Mouse (Mus musculus): Measurements from ENCODE around the gene Nol3. TPM values are rescaled to one million over a fixed set of nuclear protein-coding genes. Genes with fewer than 3 reads are reported as not detected.
A peak's percentile ranks its signal among the peaks of the same experiment; 100 is the strongest.

Nol3 gene
- total and polyA plus RNA-seq, 2 experiments from 2014 or later, result 2.6 to 6.9 TPM

DNA sequence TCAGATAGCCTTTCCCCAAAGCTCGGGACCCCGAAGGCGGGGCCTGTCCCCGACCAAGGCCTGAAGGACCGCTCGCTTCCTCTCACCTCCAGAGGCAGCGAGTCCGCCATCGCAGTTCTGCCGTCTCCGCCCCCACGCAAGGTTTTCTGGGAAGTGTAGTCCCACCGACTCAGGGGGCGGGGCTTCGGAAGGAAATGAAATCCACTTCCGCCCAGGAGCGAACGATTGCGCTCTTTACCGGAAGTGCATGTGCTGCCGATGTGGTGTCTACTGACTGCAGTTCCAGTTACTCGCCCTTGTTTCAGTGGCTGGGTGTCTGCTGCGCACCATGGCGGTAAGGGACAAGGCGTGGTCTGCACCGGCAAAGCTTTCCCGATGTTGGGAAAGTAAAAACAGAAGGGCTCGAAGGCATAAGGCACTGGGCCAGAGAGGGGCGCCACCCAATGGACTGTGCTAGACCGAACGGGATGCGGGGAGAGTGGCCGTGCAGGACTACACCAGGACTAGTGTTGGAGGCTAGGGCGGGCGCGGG is 50.3 kb downstream of the Nol3 start, which contains the start of the genes Lrrc29 and Tmem208:
Lrrc29 (minus strand) TSS at position 138 of the 532 bp plus-strand sequence.
Tmem208 (plus strand) TSS at position 214 of the 532 bp plus-strand sequence.
- Histone ChIP-seq H3K9me3 (ENCODE audit: low read length) (no peaks in the 10 kb centered on the region), H3K27me3 (ENCODE audit: insufficient read depth, low read length) (no peaks in the 10 kb centered on the region), H3K4me2 (ENCODE audit: low read depth, low read length) (peak within 1 kb of the TSS; percentile 95), H3K36me3 (ENCODE audit: insufficient read depth, low read length) (peaks cover 38% of the 10 kb centered on the region), H3K4me1 (ENCODE audit: insufficient read depth, low read length) (peaks cover 19% of the 10 kb centered on the region), H3K4me3 (ENCODE audit: low read length) (peak within 1 kb of the TSS; percentile 87), H3K27ac (peak within 1 kb of the TSS; percentile 77), H3K9ac (replicated peaks; ENCODE audit: low read length) (peak within 1 kb of the TSS; percentile 89)
- peak; percentile 94 for ATAC-seq
- DNase-seq (ENCODE audit: low spot score), result peak; percentile 98
- under 1% methylated on average over 36 of the region's 36 CpGs for WGBS
- peak; percentile 74 for TF ChIP-seq CTCF (IDR thresholded peaks at IDR 0.05; ENCODE audit: low read depth)

GRCm38 (mm10) chr8:105326968-105327367 is 51.0 kb downstream of the Nol3 start:
- no peaks in the 10 kb centered on the region for H3K27me3 ChIP-seq (ENCODE audit: insufficient read depth, low read length)
- H3K36me3 ChIP-seq (ENCODE audit: insufficient read depth, low read length), result peaks cover 38% of the 10 kb centered on the region
- H3K9ac ChIP-seq (replicated peaks; ENCODE audit: low read length), result peak overlapping the region; percentile 89
- TF ChIP-seq CTCF (IDR thresholded peaks at IDR 0.05; ENCODE audit: low read depth), result no peak
- H3K9me3 ChIP-seq (ENCODE audit: low read length), result no peaks in the 10 kb centered on the region
- H3K27ac ChIP-seq, result peak overlapping the region; percentile 77
- H3K4me1 ChIP-seq (ENCODE audit: insufficient read depth, low read length), result peaks cover 19% of the 10 kb centered on the region
- no peak for ATAC-seq
- H3K4me3 ChIP-seq (ENCODE audit: low read length), result peak overlapping the region; percentile 87
- WGBS, result 37% methylated on average over 6 of the region's 6 CpGs
- H3K4me2 ChIP-seq (ENCODE audit: low read depth, low read length), result peak overlapping the region; percentile 95
- no peak for DNase-seq (ENCODE audit: low spot score)

DNA sequence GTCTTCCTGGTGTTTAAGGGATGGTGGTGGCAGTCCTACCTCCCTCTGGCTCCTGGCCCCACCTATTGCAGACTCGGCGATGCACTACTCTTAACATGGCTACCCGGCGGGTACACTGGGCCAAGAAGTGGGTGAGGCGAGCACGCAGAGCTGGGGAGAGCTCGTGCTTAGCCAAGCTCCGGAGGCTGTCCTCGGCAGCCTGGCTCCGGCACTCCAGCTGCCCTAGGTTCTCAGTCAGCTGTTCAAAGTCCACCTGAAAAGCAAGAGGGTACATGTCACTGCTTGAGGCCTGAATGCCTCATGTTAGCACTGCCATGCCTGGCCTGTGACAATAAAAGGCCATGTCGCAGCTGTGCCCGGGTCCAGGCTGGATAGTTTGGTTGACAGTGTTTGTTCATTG is 54.4 kb downstream of the Nol3 start:
- no peak for TF ChIP-seq CTCF (IDR thresholded peaks at IDR 0.05; ENCODE audit: low read depth)
- H3K4me1 ChIP-seq (ENCODE audit: insufficient read depth, low read length), result peaks cover 11% of the 10 kb centered on the region
- DNase-seq (ENCODE audit: low spot score), result no peak

DNA sequence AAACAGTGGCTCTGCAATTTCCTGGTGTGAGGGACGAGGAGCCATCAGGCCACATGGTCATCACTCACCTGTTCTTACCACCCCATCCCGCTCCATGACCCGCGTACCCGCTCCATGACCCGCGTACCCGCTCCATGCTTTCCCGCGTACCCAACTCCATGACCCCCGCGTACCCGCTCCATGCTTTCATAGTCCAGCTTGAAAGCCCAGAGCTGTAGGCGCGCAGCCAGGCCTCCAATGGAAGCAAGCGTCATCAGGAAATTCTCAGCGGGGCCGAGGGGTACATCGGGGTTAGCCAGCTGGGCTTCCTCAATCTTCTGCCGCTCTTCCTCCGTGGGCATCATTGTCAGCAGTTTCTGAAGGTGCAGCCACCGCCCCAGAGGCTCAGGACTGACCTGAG is 55.5 kb downstream of the Nol3 start:
- Histone ChIP-seq H3K4me3 (ENCODE audit: low read length) (no peak overlapping the region), H3K4me2 (ENCODE audit: low read depth, low read length) (no peak overlapping the region), H3K36me3 (ENCODE audit: insufficient read depth, low read length) (peaks cover 32% of the 10 kb centered on the region), H3K9ac (replicated peaks; ENCODE audit: low read length) (no peak overlapping the region), H3K9me3 (ENCODE audit: low read length) (no peaks in the 10 kb centered on the region), H3K4me1 (ENCODE audit: insufficient read depth, low read length) (0 out of 2 replicates have a peak, but pooled peaks cover 9% of the 10 kb centered on the region), H3K27ac (no peak overlapping the region), H3K27me3 (ENCODE audit: insufficient read depth, low read length) (no peaks in the 10 kb centered on the region)
- DNase-seq (ENCODE audit: low spot score), result no peak
- no peak for ATAC-seq
- whole genome bisulfite sequencing, result 94% methylated on average over 22 of the region's 22 CpGs
- no peak for TF ChIP-seq CTCF (IDR thresholded peaks at IDR 0.05; ENCODE audit: low read depth)

More for the DNA sequence above, 54.4 kb downstream of the Nol3 start:
- ATAC-seq, result no peak
- 95% methylated on average over 12 of the region's 12 CpGs for WGBS
- Histone ChIP-seq H3K9ac (replicated peaks; ENCODE audit: low read length) (no peak overlapping the region), H3K4me2 (ENCODE audit: low read depth, low read length) (no peak overlapping the region), H3K4me3 (ENCODE audit: low read length) (no peak overlapping the region), H3K9me3 (ENCODE audit: low read length) (no peaks in the 10 kb centered on the region), H3K36me3 (ENCODE audit: insufficient read depth, low read length) (peaks cover 32% of the 10 kb centered on the region), H3K27me3 (ENCODE audit: insufficient read depth, low read length) (no peaks in the 10 kb centered on the region), H3K27ac (no peak overlapping the region)

MicroRNAs encoded within 50 kb of the gene (microRNA counts, 519-probe panel; counts per million panel counts)
- 3,410 counts per million, percentile 57 among the panel's probes with 10 or more counts for microRNA mmu-miR-328

Small RNA genes within 50 kb of the gene (microRNA-seq; reads per million reads assigned to microRNA genes)
- gene Gm27320 (0 reads per million in 2 experiments), gene Mir328 (512 to 883 reads per million in 2 experiments)

Other genes with a start within 250 kb of the Nol3 start
- gene Ces3a, start 227.5 kb upstream of the Nol3 start, total RNA-seq (2014; rRNA removed), result not detected in 2 replicates
- gene Ces3a, start 227.5 kb upstream of the Nol3 start, polyA plus RNA-seq (2015; fragmentation: Nextera tagmentation; extraction: Ambion mirVana), result not detected in 2 replicates
- gene Ces3b, start 192.4 kb upstream of the Nol3 start, total RNA-seq (2014; rRNA removed), result not detected in 2 replicates
- not detected in 2 replicates for gene Ces3b, start 192.4 kb upstream of the Nol3 start, polyA plus RNA-seq (2015; fragmentation: Nextera tagmentation; extraction: Ambion mirVana)
- 0.10 TPM in 1 of 2 replicates, not detected in the other for gene Ces4a, start 144.3 kb upstream of the Nol3 start, total RNA-seq (2014; rRNA removed)
- gene Ces4a, start 144.3 kb upstream of the Nol3 start, polyA plus RNA-seq (2015; fragmentation: Nextera tagmentation; extraction: Ambion mirVana), result 0.16 TPM in 1 of 2 replicates, not detected in the other
- 45.1 and 54.3 TPM in 2 replicates for gene Cbfb, start 105.5 kb upstream of the Nol3 start, total RNA-seq (2014; rRNA removed)
- 27.8 and 30.5 TPM in 2 replicates for gene Cbfb, start 105.5 kb upstream of the Nol3 start, polyA plus RNA-seq (2015; fragmentation: Nextera tagmentation; extraction: Ambion mirVana)
- gene D230025D16Rik, start 51.0 kb upstream of the Nol3 start, total RNA-seq (2014; rRNA removed), result 32.2 and 39.5 TPM in 2 replicates
- 22.1 and 23.5 TPM in 2 replicates for gene D230025D16Rik, start 51.0 kb upstream of the Nol3 start, polyA plus RNA-seq (2015; fragmentation: Nextera tagmentation; extraction: Ambion mirVana)
- 17.4 and 18.8 TPM in 2 replicates for gene B3gnt9, start 21.0 kb upstream of the Nol3 start, total RNA-seq (2014; rRNA removed)
- gene B3gnt9, start 21.0 kb upstream of the Nol3 start, polyA plus RNA-seq (2015; fragmentation: Nextera tagmentation; extraction: Ambion mirVana), result 10.4 and 10.7 TPM in 2 replicates
- gene Tradd, start 11.5 kb upstream of the Nol3 start, total RNA-seq (2014; rRNA removed), result 11.5 and 15.6 TPM in 2 replicates
- gene Tradd, start 11.5 kb upstream of the Nol3 start, polyA plus RNA-seq (2015; fragmentation: Nextera tagmentation; extraction: Ambion mirVana), result 14.6 and 14.9 TPM in 2 replicates
- 0.50 and 3.1 TPM in 2 replicates for gene Fbxl8, start 11.5 kb upstream of the Nol3 start, total RNA-seq (2014; rRNA removed)
- 1.2 and 1.3 TPM in 2 replicates for gene Fbxl8, start 11.5 kb upstream of the Nol3 start, polyA plus RNA-seq (2015; fragmentation: Nextera tagmentation; extraction: Ambion mirVana)
- 0.63 TPM in 1 of 2 replicates, not detected in the other for gene Hsf4, start 6.3 kb upstream of the Nol3 start, total RNA-seq (2014; rRNA removed)
- gene Hsf4, start 6.3 kb upstream of the Nol3 start, polyA plus RNA-seq (2015; fragmentation: Nextera tagmentation; extraction: Ambion mirVana), result 1.4 and 1.5 TPM in 2 replicates
- 52.3 and 63.4 TPM in 2 replicates for gene 4931428F04Rik, start 13.7 kb downstream of the Nol3 start, total RNA-seq (2014; rRNA removed)
- 67.3 and 82.8 TPM in 2 replicates for gene 4931428F04Rik, start 13.7 kb downstream of the Nol3 start, polyA plus RNA-seq (2015; fragmentation: Nextera tagmentation; extraction: Ambion mirVana)
- gene Exoc3l, start 20.0 kb downstream of the Nol3 start, total RNA-seq (2014; rRNA removed), result 2.4 and 8.2 TPM in 2 replicates
- 5.9 and 8.0 TPM in 2 replicates for gene Exoc3l, start 20.0 kb downstream of the Nol3 start, polyA plus RNA-seq (2015; fragmentation: Nextera tagmentation; extraction: Ambion mirVana)
- 39.2 and 44.8 TPM in 2 replicates for gene E2f4, start 21.5 kb downstream of the Nol3 start, total RNA-seq (2014; rRNA removed)
- 25.6 and 28.3 TPM in 2 replicates for gene E2f4, start 21.5 kb downstream of the Nol3 start, polyA plus RNA-seq (2015; fragmentation: Nextera tagmentation; extraction: Ambion mirVana)
- 1.2 and 1.5 TPM in 2 replicates for gene Elmo3, start 29.5 kb downstream of the Nol3 start, total RNA-seq (2014; rRNA removed)
- gene Elmo3, start 29.5 kb downstream of the Nol3 start, polyA plus RNA-seq (2015; fragmentation: Nextera tagmentation; extraction: Ambion mirVana), result 1.6 and 1.7 TPM in 2 replicates
- gene Lrrc29, start 50.1 kb downstream of the Nol3 start, total RNA-seq (2014; rRNA removed), result 1.9 and 5.2 TPM in 2 replicates
- 3.1 and 4.1 TPM in 2 replicates for gene Lrrc29, start 50.1 kb downstream of the Nol3 start, polyA plus RNA-seq (2015; fragmentation: Nextera tagmentation; extraction: Ambion mirVana)
- gene Tmem208, start 50.2 kb downstream of the Nol3 start, total RNA-seq (2014; rRNA removed), result 72.1 and 101 TPM in 2 replicates
- gene Tmem208, start 50.2 kb downstream of the Nol3 start, polyA plus RNA-seq (2015; fragmentation: Nextera tagmentation; extraction: Ambion mirVana), result 138 and 143 TPM in 2 replicates
- 3.1 and 3.2 TPM in 2 replicates for gene Fhod1, start 71.8 kb downstream of the Nol3 start, total RNA-seq (2014; rRNA removed)
- gene Fhod1, start 71.8 kb downstream of the Nol3 start, polyA plus RNA-seq (2015; fragmentation: Nextera tagmentation; extraction: Ambion mirVana), result 0.45 and 1.1 TPM in 2 replicates
- gene Slc9a5, start 72.7 kb downstream of the Nol3 start, total RNA-seq (2014; rRNA removed), result 24.2 and 28.6 TPM in 2 replicates
- gene Slc9a5, start 72.7 kb downstream of the Nol3 start, polyA plus RNA-seq (2015; fragmentation: Nextera tagmentation; extraction: Ambion mirVana), result 10.3 and 10.6 TPM in 2 replicates
- 6.3 and 7.3 TPM in 2 replicates for gene Plekhg4, start 97.1 kb downstream of the Nol3 start, total RNA-seq (2014; rRNA removed)
- 1.3 and 1.6 TPM in 2 replicates for gene Plekhg4, start 97.1 kb downstream of the Nol3 start, polyA plus RNA-seq (2015; fragmentation: Nextera tagmentation; extraction: Ambion mirVana)
- gene Kctd19, start 137.4 kb downstream of the Nol3 start, total RNA-seq (2014; rRNA removed), result 0.11 and 0.16 TPM in 2 replicates
- gene Kctd19, start 137.4 kb downstream of the Nol3 start, polyA plus RNA-seq (2015; fragmentation: Nextera tagmentation; extraction: Ambion mirVana), result 0.09 and 0.15 TPM in 2 replicates
- 0.68 and 1.7 TPM in 2 replicates for gene Lrrc36, start 137.4 kb downstream of the Nol3 start, total RNA-seq (2014; rRNA removed)
- gene Lrrc36, start 137.4 kb downstream of the Nol3 start, polyA plus RNA-seq (2015; fragmentation: Nextera tagmentation; extraction: Ambion mirVana), result 0.50 and 0.66 TPM in 2 replicates
- gene Tppp3, start 195.4 kb downstream of the Nol3 start, total RNA-seq (2014; rRNA removed), result 106 and 108 TPM in 2 replicates
- 197 and 201 TPM in 2 replicates for gene Tppp3, start 195.4 kb downstream of the Nol3 start, polyA plus RNA-seq (2015; fragmentation: Nextera tagmentation; extraction: Ambion mirVana)
- gene Zdhhc1, start 220.8 kb downstream of the Nol3 start, total RNA-seq (2014; rRNA removed), result 49.3 and 54.2 TPM in 2 replicates
- 31.3 and 34.7 TPM in 2 replicates for gene Zdhhc1, start 220.8 kb downstream of the Nol3 start, polyA plus RNA-seq (2015; fragmentation: Nextera tagmentation; extraction: Ambion mirVana)
- gene Hsd11b2, start 242.6 kb downstream of the Nol3 start, total RNA-seq (2014; rRNA removed), result 6.1 and 9.9 TPM in 2 replicates
- gene Hsd11b2, start 242.6 kb downstream of the Nol3 start, polyA plus RNA-seq (2015; fragmentation: Nextera tagmentation; extraction: Ambion mirVana), result 6.3 and 7.4 TPM in 2 replicates

All from hindbrain, postnatal 0 days (tissue).